Mouse (Mus musculus) cerebellum, postnatal 14 days (tissue): ENCODE results near the gene Bcl7b.

Experiments
- DNase-seq, 2 experiments: peaks; one replicate each; pipeline ENCODE4 v3.0.0; 2021; ENCODE audit warnings: mixed read lengths in 2 of 2

The Bcl7b gene

GRCm38 (mm10) chr5:135171688-135172220 lies 3.7 kb downstream of the Bcl7b start:
- DNase-seq: no peak

DNA sequence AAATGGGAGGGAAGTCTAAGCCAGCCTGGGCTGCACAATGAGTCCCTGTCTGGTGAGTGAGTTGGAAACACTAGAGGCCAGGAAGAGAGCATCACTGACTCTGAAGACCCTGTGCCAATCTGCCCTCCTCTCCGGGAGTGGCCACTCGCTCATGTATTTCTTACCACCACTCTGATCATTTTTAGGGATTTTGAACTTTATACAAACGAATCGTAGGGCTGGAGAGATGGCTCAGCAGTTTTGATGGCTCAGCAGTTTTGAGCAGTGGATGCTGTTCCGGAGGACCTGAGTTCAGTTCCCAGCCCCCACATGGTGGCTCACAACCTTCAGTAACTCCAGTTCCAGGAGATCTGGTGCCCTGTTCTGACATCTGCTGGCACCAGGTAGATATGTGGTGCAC lies 4.9 kb downstream of the Bcl7b start:
- DNase-seq: no peak

GRCm38 (mm10) chr5:135175086-135175485 lies 7.0 kb downstream of the Bcl7b start:
- no peak for DNase-seq

DNA sequence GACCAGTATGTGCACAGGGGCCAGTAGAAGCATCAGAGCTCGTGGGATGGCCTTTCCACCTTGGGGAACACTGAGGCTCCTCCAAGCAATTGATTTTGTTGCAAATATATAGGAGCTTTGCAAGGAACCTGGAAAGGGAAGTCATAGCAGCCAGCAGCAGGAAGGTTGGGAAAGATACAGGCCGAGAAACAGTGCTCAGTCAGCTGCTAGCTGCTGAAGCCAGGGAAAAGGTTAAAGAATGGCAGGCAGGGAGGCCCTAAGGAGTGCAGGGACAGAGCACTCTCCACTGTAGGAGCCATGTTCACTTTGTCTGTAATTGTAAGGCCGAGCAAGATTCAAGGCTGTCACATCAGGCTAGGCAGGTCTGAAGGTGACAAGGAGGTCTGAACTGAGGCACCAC lies 10.4 kb downstream of the Bcl7b start:
- no peak for DNase-seq

- DNase-seq: peak; percentile 92 to 94
These were observed 10.9 kb downstream of the Bcl7b start for GRCm38 (mm10) chr5:135178996-135179395.

DNA sequence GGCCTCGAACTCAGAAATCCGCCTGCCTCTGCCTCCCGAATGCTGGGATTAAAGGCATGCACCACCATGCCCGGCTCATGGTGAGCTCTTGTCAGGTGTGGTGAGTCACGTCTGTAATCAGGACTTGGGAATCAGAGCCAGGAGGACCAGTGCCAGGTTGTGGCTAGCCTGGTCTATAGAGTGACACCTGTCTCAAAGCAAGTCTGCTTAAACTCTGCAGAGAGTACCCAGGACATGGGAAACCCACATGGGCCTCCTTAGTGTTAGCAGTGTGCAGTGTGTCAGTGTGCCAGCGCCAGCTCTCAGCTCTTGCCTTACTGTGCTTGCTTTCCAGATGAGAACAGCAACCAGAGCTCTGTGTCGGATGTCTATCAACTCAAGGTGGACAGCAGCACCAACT lies 11.5 kb downstream of the Bcl7b start:
- peak; percentile 54 to 60 for DNase-seq

GRCm38 (mm10) chr5:135180796-135181195 lies 12.7 kb downstream of the Bcl7b start:
- no peak for DNase-seq

- no peak for DNase-seq
These were observed 13.7 kb downstream of the Bcl7b start for GRCm38 (mm10) chr5:135181776-135182175.

DNA sequence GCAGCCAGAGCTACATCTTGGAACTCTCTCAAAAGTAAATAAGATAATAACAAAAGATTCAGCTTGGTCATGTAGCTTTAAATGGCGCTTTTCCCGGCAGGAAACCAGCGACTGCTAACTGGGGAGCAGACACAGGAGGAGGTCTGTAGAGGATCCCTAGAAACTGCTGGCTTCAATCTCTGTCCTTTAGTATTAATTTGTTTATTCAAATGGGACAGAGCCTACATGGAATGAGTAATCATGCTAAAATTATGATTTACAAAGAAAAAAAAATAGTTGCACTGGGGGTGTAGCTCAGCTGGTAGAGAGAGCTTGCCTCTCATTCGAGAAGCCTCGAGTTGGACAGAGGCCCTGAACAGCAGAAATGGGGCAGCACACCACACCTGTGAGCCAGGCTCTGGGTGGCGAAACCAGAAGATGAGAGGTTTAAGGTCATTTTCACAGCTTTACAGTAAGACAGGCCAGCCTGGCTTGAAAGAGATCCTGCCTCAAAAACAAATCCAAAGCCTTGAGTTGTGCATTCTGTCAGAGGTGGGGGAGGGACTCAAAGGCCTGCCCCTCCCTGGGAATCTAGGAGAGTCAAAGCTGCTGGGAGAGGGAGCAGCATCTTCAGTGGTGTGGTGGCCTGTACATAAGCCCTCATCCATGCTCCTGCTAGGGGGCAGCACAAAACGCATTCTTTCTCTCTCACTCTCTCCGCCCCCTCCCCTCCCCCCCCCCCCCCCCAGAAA lies 15.2 kb downstream of the Bcl7b start:
- DNase-seq: peak in 1 of 2 experiments; percentile 55

- no peak for DNase-seq
These were observed 16.9 kb downstream of the Bcl7b start for GRCm38 (mm10) chr5:135185016-135185415.

DNA sequence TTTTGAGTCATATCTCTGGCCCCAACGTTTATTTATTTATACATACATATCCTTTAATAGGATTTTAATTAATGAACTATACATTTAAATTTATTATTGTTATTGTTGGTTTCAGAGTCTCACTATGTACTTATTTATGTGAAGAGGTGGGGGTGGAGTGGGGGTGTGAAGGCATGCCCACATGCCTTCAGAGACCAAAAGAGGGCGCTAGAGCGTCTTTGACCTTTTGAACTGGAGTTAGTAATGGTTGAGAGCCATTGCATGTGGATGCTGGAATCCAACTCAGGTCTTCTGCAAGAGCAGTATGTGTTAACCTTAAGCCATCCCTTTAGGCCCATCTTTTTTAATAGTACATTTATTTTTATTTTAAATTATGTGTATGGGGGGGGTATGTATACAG lies 17.5 kb downstream of the Bcl7b start:
- DNase-seq: peak; percentile 35 to 65

- DNase-seq: no peak
These were observed 18.1 kb downstream of the Bcl7b start for GRCm38 (mm10) chr5:135186231-135186620.

DNA sequence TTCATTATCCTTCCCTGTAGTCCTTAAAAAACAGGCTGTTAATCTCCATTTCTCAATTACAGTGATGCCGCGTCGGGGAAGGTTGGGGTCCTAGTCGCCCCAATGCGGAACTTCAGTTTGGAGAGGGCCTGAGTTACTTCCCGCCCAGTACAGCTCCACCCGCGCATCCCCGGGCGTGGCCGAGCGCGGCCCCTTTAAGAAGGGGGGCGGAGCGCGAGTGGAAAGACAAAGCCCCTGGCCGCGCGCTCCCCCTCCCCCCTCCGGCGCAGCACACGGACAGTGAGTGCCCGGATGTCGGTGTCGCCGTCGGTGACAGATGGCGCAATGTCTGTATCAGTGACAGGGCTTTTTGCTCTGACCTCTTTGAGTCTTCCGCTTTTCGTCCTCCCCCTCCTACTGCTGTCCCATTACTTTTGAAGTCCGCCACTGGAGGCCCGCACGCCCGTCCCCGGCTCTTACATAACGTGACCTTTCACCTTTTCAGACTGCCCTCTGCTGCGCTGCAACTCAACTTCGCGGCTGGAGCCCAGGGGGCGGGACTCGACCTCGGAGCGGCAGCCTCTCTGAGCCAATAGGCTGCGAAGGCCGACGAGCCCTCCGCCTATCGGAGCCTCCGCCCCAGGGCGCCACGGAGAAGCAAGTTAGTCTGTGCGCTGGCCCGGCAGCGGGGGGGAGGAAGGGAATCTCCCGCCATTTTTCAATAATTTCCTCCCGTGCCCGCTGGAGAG lies 18.7 kb downstream of the Bcl7b start, which contains the start of gene Baz1b:
Baz1b (plus strand) TSS at position 644 of the 728 bp plus-strand sequence.
- DNase-seq: peak; percentile 99

GRCm38 (mm10) chr5:135187349-135188213 lies 19.5 kb downstream of the Bcl7b start:
- DNase-seq: peak; percentile 63 to 70

- no peak for DNase-seq
These were observed 20.1 kb downstream of the Bcl7b start for GRCm38 (mm10) chr5:135188214-135188554.

DNA sequence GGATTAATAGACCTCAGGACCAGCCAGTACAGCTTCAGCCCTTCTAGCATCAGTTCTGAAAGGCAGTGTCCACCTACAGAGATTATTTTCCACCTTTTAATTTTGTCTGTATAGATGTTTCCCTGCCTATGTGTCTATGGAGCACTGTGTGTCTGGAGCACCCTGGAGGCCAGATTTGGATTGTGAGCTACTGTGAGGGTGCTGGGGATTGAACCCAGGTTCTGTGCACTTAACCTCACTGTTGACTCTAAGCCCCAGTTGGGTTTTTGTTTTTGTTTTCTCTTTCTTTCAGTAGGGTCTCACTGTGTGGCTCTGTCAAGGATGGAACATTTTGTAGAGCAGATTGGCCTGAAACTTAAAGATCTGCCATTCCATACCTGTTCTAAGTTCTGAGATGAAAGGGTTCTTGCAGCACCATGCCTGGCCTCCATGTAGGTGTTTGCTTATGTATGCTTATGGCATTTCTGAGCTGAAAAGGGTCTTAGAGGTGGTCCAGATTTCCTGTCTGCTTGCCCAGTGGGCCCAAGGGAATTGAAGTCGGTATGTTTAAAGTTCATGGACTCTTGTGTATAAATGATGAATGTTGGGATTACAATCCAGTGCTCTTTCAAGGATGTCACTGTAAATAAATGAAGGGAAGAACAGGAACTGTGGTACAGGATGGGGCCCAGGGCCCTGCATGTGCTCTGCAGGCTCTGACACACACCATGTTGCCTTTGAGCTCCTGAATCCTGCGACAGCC lies 21.4 kb downstream of the Bcl7b start:
- no peak for DNase-seq

DNA sequence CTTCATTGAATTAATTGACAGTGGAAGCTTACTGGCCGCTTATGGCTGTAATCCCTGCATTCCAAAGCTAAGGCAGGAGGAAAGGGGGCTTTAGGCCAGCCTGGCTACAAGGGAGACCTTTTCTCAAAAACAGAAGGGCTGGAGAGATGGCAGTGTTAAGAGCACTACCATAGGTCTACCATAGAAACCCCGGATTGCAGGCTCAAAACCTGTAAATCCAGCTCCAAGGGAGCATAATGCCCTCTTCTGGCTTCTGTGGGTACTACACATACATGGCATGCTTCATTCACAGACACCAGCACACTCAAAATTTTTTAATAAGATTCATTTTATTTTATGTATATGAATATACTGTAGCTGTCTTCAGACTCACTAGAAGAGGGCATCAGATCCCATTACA lies 23.5 kb downstream of the Bcl7b start:
- DNase-seq: peak; percentile 88 to 89

DNA sequence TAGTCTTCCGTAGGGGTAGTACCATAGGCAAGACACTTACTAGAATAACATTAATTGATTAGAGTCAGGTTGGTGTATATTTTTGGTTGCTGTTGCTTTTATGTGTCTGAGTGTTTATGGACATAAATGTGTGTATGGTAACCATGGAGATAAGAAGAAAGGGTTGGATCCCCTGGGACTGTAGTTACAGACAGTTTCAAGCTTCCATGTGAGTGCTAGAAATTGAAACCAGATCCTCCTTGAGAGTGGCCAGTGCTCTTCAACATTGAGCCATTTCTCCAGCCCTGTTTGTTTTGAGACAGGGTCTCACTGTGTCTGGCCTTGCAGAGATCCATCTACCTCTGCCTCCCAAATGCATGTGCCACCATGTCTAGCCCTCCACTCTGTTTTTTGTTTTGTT lies 24.3 kb downstream of the Bcl7b start:
- no peak for DNase-seq

GRCm38 (mm10) chr5:135196367-135196766 lies 28.3 kb downstream of the Bcl7b start:
- DNase-seq: no peak

DNA sequence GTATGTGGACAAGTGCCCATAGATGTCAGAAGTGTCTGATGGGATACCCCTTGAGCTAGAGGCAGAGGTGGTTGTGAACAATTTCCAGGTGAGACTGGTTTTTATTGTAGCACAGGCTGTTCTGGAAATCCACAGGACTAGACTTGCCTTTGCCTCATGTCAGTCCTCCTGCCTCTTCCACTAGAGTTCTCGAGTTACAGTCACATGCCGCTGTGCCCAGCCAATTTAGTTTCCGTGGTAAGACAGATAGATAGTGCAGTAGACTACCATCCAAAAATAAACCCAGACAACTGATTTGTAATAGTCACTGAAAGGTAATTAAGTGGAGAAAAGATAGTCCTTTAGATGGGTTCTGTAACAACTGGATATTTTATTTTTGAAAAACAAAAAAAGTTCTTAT lies 34.7 kb downstream of the Bcl7b start:
- DNase-seq: no peak

- no peak for DNase-seq
These were observed 40.1 kb downstream of the Bcl7b start for GRCm38 (mm10) chr5:135208197-135208596.

DNA sequence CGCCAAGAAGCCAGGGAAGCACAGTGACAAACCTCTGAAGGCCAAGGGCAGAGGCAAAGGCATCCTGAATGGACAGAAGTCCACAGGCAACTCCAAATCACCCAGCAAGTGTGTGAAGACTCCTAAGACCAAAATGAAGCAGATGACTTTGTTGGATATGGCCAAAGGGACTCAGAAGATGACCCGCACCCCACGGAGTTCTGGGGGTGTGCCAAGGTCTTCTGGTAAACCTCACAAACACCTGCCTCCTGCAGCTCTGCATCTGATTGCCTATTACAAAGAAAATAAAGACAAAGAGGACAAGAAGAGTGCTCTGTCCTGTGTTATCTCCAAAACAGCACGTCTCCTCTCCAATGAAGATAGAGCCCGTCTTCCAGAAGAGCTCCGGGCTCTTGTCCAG lies 48.8 kb downstream of the Bcl7b start:
- peak; percentile 24 to 51 for DNase-seq
